Mouse (Mus musculus): Measurements from ENCODE around the gene Taf1d. TPM values are rescaled to one million over a fixed set of nuclear protein-coding genes. Genes with fewer than 3 reads are reported as not detected.
"Not testable (repeated sequence)": the region's sequence is repeated elsewhere in the genome, so short reads cannot be mapped to it uniquely, and the experiment has no call there.

Taf1d gene
- 10 to 100 TPM; 26.4 to 37.9 (median 30.5) TPM for total RNA-seq (2022)

DNA sequence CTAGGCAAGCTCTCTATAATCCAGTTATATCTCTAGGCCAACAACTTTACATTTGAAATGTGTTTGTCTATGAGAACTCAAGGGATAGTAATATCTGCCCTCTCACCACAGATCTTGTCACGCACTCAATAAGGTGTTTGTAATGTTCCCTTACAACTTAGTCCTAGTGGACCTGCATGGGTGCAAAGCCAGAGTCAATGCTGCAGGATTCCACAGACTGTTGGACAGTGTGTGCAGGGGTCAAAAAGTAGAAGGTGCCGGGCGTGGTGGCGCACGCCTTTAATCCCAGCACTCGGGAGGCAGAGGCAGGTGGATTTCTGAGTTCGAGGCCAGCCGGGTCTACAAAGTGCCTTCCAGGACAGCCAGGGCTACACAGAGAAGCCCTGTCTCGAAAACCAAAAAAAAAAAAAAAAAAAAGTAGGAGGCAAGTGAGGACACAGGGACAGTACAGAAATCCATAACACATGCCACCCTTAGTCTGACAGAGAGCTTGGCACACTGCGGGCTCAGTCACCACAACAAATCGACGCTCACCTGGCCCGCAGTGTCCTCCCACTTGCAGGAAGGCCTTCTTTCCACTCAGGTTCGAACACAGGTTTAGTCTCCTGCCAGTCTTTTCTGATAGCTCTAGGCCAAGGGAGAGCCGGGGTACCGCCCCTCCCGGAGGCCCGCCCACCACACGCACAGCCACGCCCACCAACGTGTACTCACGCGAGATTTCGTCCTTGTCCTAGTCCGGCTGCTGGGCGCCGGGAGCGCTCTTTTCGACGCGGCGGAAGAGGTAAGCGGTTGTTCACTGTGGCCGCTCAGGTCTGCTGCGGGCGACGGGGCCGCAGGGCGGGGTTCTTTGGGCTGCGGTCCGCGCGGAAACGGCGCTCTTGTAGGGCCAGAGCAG is at the start of gene Taf1d:
Taf1d (plus strand) TSS at position 712 of the 895 bp plus-strand sequence.
- peak; percentile 93 to 94 for DNase-seq (ENCODE audit: low spot score in 2 of 2)

DNA sequence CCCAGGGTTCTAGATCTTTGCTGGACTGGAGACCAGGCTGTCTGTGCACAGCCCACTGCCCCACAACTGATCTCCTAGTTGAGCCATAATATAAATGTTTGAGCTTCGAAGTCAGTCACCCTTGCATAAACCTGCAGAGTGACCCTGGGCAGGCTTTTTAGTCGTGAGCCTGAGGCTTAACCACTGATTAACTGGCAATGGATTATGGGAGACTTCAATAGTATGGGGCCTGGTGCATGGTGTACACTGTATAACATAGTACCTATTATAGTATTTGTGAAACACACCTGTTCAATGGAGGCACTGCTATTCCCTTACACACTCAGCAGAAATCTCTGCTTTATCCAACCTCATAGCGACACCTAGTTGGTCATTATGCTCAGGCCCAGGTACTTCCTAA is 49.8 kb upstream of the Taf1d start:
- no peak for DNase-seq (ENCODE audit: low spot score in 2 of 2)

DNA sequence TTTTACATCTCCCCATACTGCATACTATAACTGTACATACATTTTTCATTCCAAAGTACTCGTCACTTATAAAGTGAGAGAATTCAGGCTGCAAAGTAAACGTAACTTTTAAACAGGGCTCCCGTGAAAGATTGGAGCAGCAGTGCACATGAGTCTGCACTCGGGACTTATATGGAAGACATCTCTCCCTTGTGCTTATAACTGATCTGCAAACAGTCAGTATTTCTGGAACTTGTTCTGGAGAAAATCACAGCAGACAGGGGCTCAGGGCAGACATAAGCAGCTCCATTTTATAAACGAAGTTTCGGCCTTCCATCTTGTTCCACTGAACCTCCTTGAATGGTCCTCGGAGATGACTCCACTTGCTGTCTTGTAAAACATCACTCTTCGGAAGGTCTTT is 44.0 kb upstream of the Taf1d start:
- no peak for DNase-seq (ENCODE audit: low spot score in 2 of 2)

- no peak for DNase-seq (ENCODE audit: low spot score in 2 of 2)
Observed at GRCm38 (mm10) chr9:15263487-15263886, 42.5 kb upstream of the Taf1d start.

GRCm38 (mm10) chr9:15273981-15274380 is 32.0 kb upstream of the Taf1d start:
- no peak for DNase-seq (ENCODE audit: low spot score in 2 of 2)

DNA sequence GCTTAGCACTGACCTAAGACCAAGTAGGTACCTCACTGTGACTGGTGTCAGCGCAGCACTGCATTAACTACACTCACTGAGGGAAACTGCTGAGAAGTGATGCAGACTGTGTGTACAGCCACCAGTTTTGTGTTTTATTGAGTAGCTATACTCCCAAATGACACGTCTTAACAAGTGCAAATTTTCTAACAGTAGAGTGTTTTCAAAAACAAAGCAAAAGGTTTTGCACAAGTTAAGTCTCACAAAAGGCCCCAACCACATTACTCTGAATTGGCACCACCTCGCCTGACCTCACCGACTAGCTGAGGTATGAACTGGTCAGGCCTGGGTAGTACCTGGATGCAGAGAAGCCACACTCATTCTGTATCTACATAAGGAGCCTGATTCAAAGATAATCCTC is 29.2 kb upstream of the Taf1d start:
- no peak for DNase-seq (ENCODE audit: low spot score in 2 of 2)

GRCm38 (mm10) chr9:15278343-15278742 is 27.7 kb upstream of the Taf1d start:
- no peak for DNase-seq (ENCODE audit: low spot score in 2 of 2)

- no peak for DNase-seq (ENCODE audit: low spot score in 2 of 2)
Observed at GRCm38 (mm10) chr9:15279139-15279648, 26.8 kb upstream of the Taf1d start.

DNA sequence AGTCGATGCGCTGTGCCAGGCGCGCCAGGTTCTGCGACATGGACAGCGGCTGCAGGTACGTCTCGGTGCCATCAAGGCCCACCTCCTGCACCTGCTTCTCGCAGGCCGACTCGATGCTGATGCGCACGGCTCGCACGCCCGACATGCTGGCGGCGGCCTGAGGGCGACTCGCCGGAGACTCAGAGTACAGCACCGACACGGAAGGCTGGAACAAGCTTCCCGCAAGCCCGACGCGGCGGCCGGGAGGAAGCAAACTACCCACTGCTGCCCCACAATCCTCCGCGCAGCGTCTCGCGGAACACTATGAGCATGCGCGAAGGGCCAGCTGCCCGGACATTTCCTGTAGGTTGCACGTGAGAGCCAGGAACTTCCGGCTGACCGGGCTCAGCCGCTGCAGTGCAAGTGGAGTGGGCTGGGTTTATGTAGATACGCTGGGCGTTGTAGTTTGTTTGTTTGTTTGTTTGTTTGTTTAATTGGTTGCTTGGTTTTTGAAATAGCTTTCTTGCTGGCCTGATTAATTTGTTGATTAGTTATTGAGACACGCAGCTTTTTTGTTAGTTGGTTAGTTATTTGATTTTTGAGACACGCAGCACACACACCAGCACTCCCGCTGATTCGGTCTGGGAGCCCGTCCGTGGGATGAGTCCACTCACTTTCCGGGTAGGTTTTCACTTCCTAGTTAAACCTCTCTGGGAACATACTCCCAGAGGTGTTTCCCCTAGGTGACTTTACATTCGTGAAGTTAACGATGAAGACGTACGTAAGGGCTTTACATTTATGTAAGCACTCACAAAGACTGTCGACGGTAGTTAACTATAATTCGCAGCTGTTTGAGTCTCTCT is 26.1 kb upstream of the Taf1d start, which contains the start of gene Med17:
Med17 (minus strand) TSS at position 283 of the 842 bp plus-strand sequence.
- peak; percentile 87 to 91 for DNase-seq (ENCODE audit: low spot score in 2 of 2)

- no peak for DNase-seq (ENCODE audit: low spot score in 2 of 2)
Observed at GRCm38 (mm10) chr9:15280491-15280879, 25.5 kb upstream of the Taf1d start.

- DNase-seq (ENCODE audit: low spot score in 2 of 2), result no peak
Observed at GRCm38 (mm10) chr9:15285443-15285842, 20.6 kb upstream of the Taf1d start.

GRCm38 (mm10) chr9:15287846-15288245 is 18.2 kb upstream of the Taf1d start:
- DNase-seq (ENCODE audit: low spot score in 2 of 2), result no peak

GRCm38 (mm10) chr9:15288402-15288801 is 17.6 kb upstream of the Taf1d start:
- DNase-seq (ENCODE audit: low spot score in 2 of 2), result no peak

- no peak for DNase-seq (ENCODE audit: low spot score in 2 of 2)
Observed at GRCm38 (mm10) chr9:15289251-15289650, 16.8 kb upstream of the Taf1d start.

DNA sequence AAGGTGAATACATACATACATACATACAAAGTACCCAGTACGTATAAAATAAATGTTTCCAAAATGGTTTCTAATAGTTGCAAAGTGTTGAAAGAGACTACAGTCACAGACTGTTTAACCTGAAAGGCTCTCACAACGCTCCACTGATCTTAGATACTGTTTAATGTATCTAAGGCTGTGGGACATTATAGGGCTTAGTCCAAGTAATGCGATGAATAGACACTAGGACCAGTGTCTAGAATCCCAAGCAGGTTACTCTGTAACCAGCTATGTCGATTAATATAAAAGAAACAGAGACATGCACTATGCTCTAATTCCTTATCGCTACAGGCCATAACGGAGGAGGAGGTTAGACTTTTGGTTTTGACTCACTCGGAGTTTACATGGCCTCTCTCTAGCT is 8.9 kb upstream of the Taf1d start:
- no peak for DNase-seq (ENCODE audit: low spot score in 2 of 2)

DNA sequence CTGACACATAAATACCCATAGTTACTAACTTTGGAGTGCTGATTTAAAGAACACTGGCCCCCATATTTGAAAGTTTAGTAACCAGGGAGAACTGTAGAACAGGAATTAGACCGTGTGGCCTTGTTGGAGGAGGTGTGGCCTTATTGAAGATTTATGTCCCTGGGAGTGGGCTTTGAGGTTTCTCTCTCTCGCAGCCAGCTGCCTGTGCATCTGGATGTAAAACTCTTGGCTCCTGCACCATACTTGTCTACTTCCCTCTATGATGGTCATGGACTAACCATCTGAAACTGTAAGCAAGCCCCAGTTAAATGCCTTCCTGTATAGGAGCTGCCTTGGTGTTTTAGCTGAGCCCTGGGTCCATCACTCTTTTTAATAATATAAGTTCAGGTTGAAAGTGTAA is 7.6 kb upstream of the Taf1d start:
- DNase-seq (ENCODE audit: low spot score in 2 of 2), result no peak

DNA sequence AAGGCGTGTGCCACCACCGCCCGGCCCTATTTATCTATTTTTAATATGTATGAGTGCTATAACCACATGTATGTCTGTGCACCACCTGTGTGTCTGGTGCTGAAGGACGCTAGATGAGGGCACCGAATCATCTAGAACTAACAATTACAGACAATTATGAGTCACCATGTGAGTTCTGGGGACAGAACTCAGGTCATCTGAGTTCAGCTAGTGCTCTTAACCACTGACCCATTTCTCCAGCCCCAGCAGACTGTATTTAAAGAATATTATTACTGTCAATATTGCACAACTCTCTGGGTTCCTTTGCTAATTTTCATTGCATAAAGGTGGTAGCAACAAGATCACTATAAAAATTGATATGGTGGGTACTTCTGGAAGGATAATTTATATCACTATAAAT is 6.0 kb upstream of the Taf1d start:
- no peak for DNase-seq (ENCODE audit: low spot score in 2 of 2)

DNA sequence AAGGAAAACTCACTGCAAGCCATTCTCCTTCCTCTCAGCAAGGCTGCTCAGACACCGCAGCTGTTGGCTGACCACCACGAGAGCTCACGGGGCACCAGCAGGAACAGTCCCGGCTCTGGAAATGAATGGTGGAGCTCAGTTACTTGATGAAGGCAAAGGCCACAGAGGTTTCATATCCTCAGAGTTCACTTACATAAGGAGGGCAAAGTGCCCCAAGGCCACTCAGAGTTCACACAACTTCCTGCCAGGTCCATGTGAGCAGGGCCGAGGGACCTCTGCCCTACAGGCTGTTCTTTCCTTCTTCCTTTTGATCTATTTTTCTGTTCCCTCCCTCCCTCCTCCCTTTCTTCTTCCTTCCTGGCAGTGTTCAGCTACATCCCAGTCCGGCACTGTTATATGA is 4.6 kb upstream of the Taf1d start:
- DNase-seq (ENCODE audit: low spot score in 2 of 2), result no peak

DNA sequence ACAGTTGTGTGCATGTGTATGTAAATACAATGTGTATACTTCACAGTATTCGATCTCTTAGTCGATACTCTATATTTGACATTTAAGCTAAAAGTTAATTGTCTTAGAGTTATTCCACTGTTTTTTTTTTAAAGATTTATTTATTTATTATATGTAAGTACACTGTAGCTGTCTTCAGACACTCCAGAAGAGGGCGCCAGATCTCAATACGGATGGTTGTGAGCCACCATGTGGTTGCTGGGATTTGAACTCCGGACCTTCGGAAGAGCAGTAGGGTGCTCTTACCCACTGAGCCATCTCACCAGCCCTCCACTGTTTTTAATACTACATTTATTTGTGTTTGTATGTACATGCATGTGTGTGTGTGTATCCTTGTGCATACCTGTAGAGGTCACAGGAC is 4.0 kb upstream of the Taf1d start:
- not testable (repeated sequence) for DNase-seq (ENCODE audit: low spot score in 2 of 2)

GRCm38 (mm10) chr9:15302881-15303280 is 3.1 kb upstream of the Taf1d start:
- no peak for DNase-seq (ENCODE audit: low spot score in 2 of 2)

DNA sequence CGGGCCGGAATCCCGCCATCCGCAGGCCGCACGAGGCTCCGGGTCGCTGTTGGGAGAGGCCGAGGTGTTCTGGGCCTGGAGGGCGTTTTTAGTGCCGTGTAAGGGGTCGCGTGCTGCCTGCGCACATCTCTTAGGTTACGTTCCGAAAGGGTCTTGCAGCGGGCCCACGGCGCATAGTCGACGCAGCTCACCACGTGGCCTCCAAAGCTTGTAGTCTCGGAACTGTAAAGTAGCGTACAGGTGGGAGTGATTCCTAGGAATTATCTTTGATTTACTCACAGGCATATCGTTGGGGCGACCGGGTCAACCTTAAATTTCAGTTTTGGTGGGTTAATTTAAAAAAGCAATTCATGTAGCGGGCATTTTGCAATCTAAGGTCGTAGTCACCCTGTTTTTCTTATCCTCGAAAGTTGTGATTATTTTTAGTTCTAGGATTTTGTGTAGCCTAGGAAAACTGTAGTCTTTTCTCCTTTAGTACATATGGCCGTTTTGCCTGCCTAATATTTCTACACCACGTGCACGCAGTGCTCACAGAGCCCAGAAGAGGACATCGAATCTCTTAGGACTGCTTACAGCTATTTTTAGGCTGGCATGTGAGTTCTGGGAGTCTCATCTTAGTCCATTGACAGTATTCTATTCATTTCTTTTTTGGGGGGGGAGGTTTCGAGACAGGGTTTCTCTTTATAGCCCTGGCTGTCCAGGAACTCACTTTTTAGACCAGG is 545 bp downstream of the Taf1d start, which contains the start of gene 4931406C07Rik:
4931406C07Rik (minus strand) TSS at position 51 of the 722 bp plus-strand sequence.
- DNase-seq (ENCODE audit: low spot score in 2 of 2), result no peak

Measured in left cerebral cortex, adult 8-10 months (tissue).